Mouse (Mus musculus): Measurements from ENCODE around the gene Dock3. TPM values are rescaled to one million over a fixed set of nuclear protein-coding genes. Genes with fewer than 3 reads are reported as not detected.

Gene Dock3
- polyA plus RNA-seq, 1 experiment, result 10.5 TPM

- no peak for DNase-seq (ENCODE audit: low spot score)
Observed at GRCm38 (mm10) chr9:106888346-106888745, 343.4 kb downstream of the Dock3 start.

GRCm38 (mm10) chr9:106886828-106887702 lies 344.6 kb downstream of the Dock3 start, which contains the start of gene Rbm15b:
Gene Rbm15b (minus strand): TSS chr9:106887428.
- peak; percentile 94 for DNase-seq (ENCODE audit: low spot score)

- peak; percentile 41 for DNase-seq (ENCODE audit: low spot score)
Observed at GRCm38 (mm10) chr9:106885901-106886731, 345.6 kb downstream of the Dock3 start.

- no peak for DNase-seq (ENCODE audit: low spot score)
Observed at GRCm38 (mm10) chr9:106884996-106885900, 346.5 kb downstream of the Dock3 start.

- DNase-seq (ENCODE audit: low spot score), result no peak
Observed at GRCm38 (mm10) chr9:106884306-106884705, 347.4 kb downstream of the Dock3 start.

GRCm38 (mm10) chr9:106883085-106883484 lies 348.6 kb downstream of the Dock3 start:
- no peak for DNase-seq (ENCODE audit: low spot score)

- no peak for DNase-seq (ENCODE audit: low spot score)
Observed at GRCm38 (mm10) chr9:106882176-106882575, 349.5 kb downstream of the Dock3 start.

GRCm38 (mm10) chr9:106881071-106881755 lies 350.5 kb downstream of the Dock3 start:
- DNase-seq (ENCODE audit: low spot score), result no peak

- no peak for DNase-seq (ENCODE audit: low spot score)
Observed at GRCm38 (mm10) chr9:106879471-106879870, 352.2 kb downstream of the Dock3 start.

GRCm38 (mm10) chr9:106876666-106877065 lies 355.0 kb downstream of the Dock3 start:
- no peak for DNase-seq (ENCODE audit: low spot score)

GRCm38 (mm10) chr9:106874216-106874615 lies 357.5 kb downstream of the Dock3 start:
- DNase-seq (ENCODE audit: low spot score), result no peak

- no peak for DNase-seq (ENCODE audit: low spot score)
Observed at GRCm38 (mm10) chr9:106858036-106858435, 373.7 kb downstream of the Dock3 start.

GRCm38 (mm10) chr9:106856664-106857063 lies 375.0 kb downstream of the Dock3 start:
- DNase-seq (ENCODE audit: low spot score), result no peak

Other genes with a start within 250 kb of the Dock3 start
- gene Mapkapk3, start 58.0 kb upstream of the Dock3 start, polyA plus RNA-seq (2012; rRNA removed), result 50.7 and 54.4 TPM in 2 replicates
- 11.7 and 14.7 TPM in 2 replicates for gene Cish, start 64.1 kb upstream of the Dock3 start, polyA plus RNA-seq (2012; rRNA removed)
- gene Hemk1, start 106.4 kb upstream of the Dock3 start, polyA plus RNA-seq (2012; rRNA removed), result 19.7 and 20.0 TPM in 2 replicates
- 1.7 and 1.9 TPM in 2 replicates for gene 6430571L13Rik, start 108.7 kb upstream of the Dock3 start, polyA plus RNA-seq (2012; rRNA removed)
- gene Cacna2d2, start 167.7 kb upstream of the Dock3 start, polyA plus RNA-seq (2012; rRNA removed), result 0.46 and 0.84 TPM in 2 replicates

Data from urinary bladder, adult 2 months (tissue).